Mouse (Mus musculus) heart, adult 2 months (tissue): Measurements from ENCODE around the gene Lrrc7.

Source experiments
- CTCF ChIP-seq: fragments of 200-600 bp; IDR thresholded peaks from 2 replicates; pipeline ENCODE4 v1.8.1; 2022; ENCODE audit warnings: antibody characterized with exemption, mild to moderate bottlenecking, moderate library complexity
- EP300 ChIP-seq: fragments of 200-500 bp; IDR thresholded peaks from 2 replicates; pipeline ENCODE4 v1.6.1; 2011; ENCODE audit warnings: low read depth, low read length, control low read depth; ENCODE audit not compliant: insufficient read depth
- POLR2A ChIP-seq: fragments of 200-500 bp; IDR thresholded peaks from 2 replicates; pipeline ENCODE4 v1.6.1; 2011; ENCODE audit warnings: mild to moderate bottlenecking, low read depth, low read length, control low read depth; ENCODE audit not compliant: insufficient read depth

GRCm38 (mm10) chr3:158202776-158203175, 359.2 kb downstream of the Lrrc7 start:
- TF ChIP-seq EP300: no peak
- TF ChIP-seq CTCF: no peak
- no peak for TF ChIP-seq POLR2A
